Mouse (Mus musculus) large intestine, adult 2 months (tissue): Measurements from ENCODE around the gene Top2a. TPM values are rescaled to one million over a fixed set of nuclear protein-coding genes. Genes with fewer than 3 reads are reported as not detected.

Source experiments
- DNase-seq: peaks from one replicate; pipeline ENCODE4 v3.0.0-alpha.2; 2012; ENCODE audit warnings: low read depth, low spot score
- WGBS: fragments of 180-500 bp; shearing (Covaris S2); methylation state at CpG from one replicate; pipeline ENCODE4 v1.1.7; 2018; 5-methylcytosine and 5-hydroxymethylcytosine counted together
- polyA plus RNA-seq: library from polyadenylated mRNA; depleted of rRNA; stranded (reverse); fragments of >200 nt; gene quantifications from 2 replicates; pipeline ENCODE4 v1.2.3, GENCODE M21; 2012

The Top2a gene
- polyA plus RNA-seq, 1 experiment = 25.6 TPM

DNA sequence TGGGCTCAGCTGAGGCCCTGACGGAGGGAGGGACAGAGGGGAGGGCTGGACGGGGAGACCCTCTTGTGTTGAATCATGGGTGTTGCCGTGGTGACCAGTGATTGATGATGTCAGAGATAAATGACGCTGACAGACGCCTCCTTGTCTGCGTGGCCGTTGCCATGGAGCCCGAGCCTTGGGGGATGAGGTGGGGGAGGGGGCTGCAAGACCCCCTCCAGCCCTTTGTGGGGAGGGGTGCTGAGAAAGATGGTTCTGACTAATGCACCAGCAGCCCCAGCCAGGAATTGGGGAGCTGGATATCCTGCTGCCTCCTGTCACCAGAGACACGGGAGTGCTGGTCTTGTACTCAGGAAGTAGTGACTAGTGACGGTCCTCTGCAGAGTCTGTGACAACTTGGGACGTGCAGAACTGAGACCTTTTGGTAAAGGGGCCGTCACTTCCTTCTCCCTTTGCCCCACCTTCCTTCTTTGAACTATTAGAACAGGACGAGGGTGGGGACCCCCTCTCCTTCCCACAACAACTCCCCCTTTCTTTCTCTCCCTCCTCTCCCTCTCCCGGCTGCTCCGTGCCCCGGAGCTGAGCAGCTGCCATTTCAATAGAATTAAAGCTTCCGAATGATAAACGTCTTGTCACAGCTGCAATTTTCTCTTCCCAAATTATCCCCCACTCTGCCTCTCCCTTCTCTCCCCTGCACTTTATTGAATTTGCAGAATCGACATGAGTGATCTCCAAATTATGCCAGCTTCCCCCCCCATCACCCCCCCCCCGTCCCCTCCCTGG, 55.1 kb downstream of the Top2a start:
- 68% methylated on average over 20 of the region's 20 CpGs for WGBS
- no peak for DNase-seq

DNA sequence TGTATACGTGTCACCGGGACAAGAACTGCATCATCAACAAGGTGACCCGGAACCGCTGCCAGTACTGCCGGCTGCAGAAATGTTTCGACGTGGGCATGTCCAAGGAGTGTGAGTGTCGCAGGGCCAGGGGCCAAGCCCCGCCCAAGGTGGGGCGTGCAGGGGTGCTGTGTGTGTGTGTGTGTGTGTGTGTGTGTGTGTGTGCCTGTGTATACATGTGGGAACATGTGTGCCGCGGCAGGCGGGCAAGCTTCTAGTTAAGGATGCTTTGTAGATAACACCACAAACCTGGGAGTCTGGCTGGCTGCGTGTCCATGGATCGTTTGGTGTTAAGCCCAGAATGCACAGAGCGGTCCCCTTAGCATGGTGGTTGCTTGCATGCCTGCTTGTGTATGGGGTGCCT, 55.9 kb downstream of the Top2a start:
- 62% methylated on average over 16 of the region's 16 CpGs for WGBS
- no peak for DNase-seq

DNA sequence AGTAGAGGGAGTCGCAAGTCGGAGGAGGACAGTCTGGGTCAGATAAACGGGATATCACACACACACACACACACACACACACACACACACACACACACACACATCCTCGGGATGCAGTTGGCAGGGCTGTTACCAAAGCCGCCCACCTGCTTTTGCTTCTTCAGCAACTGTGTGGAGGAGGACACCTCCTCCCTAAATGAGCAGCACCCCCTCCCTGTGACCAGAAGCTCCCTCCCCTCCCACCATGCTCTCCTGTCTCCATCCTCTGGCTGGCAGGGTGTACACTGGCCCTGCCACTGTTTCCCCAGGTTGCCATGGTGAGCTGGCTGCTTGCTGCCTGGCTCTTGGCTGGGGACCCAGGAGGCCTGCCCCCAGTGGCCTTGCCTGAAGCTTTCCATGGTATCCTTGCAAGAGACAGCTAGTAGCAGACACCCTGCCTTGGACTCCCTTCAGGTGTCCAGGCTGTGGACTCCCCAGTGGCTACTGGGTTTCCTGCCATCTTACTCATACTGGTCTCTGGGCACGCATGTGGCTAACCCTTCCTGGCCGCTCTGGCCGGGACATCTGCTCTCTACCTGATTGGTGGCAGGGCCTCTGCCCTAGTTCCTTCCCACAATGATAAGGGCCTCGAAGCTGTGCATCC, 57.4 kb downstream of the Top2a start:
- WGBS = 58% methylated on average over 9 of the region's 9 CpGs
- no peak for DNase-seq

DNA sequence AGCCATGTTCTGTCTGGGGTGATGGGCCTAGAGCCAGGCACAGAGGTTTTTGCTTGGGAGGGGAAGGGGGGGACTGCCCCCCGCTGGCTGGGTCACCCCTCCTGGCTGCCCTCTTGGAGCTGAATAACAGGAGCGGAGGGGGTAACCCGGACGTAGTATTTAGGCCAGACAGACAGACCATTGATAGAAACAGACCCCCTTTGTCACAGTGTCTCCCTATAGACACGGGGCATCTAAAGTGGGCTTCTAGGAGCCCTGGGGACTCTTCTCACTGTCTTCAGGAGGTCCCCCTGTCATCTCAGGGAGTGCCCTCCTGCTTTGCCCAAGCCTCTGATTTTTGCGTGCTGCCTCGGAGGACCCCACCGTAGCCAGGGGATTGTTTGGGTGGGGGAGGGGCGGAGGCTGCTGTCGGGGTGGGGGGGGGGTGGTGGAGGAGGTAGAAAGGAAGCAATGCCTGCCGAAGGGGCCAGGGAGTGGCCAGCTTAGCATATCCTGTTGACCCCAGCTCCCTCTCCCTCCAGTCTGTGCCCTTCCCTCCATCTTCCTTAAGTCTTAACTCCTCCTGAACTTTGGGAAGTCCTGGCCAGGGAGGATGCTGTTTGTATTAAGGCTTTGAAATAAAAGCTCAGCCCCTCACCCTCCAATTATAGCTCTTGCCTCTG, 58.4 kb downstream of the Top2a start:
- 35% methylated on average over 11 of the region's 11 CpGs for WGBS
- no peak for DNase-seq

DNA sequence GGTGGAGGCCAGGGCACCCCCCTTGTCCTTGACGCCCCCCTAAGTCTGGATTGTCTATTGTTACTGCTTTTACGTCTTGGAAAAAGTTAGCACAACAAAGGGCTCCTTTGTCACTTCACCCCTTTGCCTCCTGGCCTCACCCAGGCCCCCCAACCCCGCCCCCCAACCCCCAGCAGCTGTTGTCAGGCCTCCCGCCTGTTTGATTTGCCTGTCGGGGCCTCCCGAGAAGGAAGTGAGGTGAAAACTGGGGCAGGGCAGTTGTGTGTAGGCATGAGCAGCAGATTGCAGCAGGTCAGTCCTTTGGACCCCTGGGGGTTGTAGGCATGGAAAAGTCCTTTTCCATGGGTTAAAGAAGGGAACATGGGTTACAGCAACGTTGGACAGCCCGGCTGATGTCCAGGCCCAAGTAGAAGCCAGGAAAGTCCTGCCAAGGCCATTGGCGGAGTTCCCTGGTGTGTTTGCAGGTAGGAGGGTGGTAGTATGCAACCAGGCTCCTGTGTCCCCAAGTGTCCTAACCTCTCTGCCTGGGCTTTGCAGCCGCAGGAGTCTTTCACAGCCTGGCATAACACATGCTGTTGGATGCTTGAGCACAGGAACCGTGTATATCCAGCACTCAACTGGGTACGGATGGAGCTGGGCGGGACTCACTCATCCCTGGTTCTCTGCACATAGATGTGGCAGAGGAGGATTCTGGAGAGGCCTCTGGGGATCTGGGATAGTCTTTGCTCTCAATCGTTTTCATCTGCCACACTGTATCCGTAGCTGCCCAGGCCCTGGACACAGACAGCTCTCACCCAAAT, 59.2 kb downstream of the Top2a start:
- no peak for DNase-seq
- WGBS = 19% methylated on average over 15 of the region's 15 CpGs

DNA sequence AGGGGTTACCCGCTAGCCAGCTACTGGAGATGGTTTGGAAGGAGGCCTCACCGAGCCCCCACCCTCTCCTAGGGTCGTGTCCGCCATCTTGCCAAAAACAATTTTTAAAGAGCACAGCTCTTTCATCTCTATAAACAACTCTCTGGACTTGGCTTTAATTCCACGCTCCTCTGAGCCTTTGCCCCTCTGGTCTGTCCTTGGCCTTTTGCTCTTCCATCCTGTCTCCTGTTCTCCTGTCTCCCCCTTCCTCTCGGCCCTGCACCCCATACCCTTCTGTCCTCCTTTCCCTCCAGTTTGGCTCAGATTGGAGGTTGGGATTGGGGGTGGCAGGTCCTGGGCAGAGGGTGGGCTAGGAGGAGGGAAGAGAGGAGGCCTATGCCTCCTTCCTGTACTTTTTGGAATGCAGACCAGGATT, 59.8 kb downstream of the Top2a start:
- 6% methylated on average over 6 of the region's 6 CpGs for WGBS
- no peak for DNase-seq

DNA sequence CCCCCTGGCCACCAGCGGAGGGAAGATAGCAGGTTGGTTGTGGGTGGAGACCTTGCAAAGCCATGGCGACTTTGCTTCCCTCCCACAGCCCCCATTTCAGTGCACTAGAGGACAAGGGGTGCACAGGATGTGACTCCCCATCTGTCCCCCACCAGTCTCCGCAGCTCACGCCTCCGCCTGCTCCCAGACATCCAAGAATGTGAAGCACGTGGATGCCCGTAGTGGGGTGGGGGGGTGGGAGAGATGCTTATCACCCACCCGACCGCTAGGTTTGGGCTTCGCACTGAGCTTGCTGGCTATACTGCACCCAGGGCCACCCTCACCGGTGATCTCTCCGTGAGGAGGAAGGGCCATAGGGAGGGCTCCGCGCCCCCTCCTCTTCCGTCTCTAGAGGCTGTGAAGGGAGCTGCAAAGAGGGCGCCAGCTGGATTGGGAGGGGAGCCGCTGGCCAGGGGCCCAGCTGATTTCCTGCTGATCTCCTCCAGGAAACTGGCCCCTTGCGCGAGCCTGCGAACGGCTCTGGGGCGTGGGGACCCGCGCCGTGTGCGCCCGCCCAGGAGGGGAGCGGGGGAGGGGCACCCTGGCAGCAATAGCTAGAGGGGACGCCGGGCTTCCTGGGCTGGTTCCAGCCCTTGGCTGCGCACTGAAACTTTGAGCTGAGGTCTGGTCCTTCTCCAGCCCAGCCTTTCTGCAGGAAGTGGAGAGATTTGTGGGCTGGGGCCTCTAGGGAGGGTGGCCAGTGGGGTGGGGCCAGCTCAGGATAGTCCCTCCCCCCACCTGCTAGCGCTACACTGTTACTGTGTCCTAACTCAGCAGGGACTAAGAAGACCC, 60.6 kb downstream of the Top2a start:
- no peak for DNase-seq
- 1% methylated on average over 32 of the region's 32 CpGs for WGBS

DNA sequence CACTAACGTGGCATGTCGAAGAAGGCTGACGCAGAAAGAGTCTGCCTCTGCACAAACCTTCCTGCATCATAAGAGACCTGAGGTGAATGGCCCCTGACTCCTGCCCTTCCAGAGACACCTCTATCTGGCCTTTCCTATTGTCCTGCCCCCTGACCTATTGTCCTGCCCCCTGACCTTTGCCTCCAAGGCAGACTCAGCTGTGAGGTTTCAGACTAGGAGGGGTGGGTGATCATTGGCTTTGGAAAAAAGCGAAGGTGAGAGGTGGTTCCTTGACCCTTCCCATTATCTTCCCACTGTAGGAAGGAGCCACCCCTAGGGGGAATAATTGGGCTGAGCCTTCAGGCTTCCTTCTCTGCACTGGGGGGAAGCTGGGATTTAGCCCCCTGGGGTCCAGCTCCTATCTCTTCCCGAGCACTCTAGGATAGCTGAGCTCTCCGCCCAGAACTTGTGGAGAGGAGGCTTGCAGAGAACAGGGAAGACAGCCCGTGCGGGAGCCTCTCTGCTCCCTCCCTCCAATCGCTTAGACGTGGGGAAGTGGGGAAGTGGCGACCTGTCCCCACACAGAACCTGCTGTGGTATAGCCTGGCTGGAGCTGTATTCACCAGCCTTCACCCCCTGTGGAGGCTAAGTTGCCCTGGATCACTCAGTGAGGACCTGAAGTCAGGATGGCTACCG, 61.4 kb downstream of the Top2a start:
- no peak for DNase-seq
- WGBS = 16% methylated on average over 12 of the region's 12 CpGs

DNA sequence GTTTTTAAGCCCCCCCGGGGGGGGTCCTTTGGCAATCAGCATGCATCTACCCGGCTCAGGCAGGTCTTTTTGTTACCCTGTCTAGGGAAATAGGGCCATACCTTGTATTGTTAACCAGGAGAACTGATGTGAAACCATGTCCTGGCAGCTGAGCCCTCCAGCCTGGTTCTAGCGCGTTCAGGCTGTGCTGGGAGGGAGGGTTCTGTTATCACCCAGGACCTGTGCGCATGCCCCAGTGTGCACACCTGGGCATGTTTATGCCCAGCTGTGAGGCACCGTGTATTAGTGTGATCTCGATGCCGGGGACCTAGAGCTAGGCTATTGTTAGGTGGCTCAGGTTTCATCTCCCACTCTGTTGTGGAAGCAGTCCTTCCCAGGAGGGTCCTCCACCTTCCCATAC, 62.2 kb downstream of the Top2a start:
- WGBS = 9% methylated on average over 8 of the region's 8 CpGs
- DNase-seq = no peak

DNA sequence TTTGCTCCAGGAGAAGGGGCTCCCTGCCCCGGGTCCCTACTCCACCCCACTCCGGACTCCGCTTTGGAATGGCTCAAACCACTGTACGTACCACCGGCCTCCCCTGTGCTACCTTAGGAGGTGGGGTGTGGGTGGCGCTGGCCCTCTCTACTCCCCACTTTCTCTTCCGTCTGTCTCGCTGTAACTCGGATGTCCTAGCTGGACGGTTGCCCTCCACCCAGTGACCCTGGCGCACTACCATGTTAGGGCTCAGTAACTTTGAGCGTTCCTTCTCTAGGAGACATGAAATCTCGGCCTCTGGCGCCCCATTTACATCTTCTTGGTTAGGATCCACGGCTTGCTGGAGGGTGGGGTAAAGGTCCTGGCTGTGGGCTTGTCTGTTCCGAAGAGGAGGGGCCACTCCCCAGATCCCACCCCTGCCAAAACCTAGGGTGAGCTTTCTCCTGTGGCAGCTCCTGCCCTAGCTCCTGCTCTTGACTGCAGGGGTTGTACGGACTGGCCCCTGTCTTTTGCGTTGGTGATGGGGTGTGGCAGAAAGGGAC, 62.9 kb downstream of the Top2a start:
- DNase-seq = no peak
- WGBS = 2% methylated on average over 18 of the region's 18 CpGs

DNA sequence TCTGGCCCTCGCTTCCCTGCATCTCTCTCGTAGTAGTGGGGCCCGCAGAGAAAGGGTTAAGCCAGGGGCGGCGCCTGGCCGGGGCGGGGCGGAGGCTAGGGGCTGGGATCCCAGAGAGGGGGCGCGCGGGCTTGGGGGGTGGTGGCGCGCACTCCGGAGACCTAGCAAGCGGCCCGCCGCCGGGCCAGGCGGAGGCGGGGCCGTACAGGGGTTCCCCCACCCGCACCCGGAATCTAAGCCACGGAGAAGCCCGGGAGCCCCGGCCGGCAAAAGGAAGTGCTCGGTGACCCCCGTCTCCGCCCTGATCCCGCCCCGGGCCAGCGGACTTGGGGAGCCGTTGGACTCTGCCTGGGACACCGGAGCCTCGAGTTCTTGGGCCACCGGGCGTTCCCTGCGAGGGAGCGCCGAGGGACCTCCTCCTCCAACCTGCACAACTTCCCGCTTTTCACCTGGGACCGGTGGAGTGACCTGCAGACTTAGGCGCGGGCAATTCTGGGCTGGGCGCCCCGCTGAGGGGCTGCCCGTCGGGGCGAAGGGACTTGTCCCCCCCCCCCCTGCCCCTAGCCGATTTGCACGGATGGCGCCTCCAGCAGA, 63.6 kb downstream of the Top2a start:
- 2% methylated on average over 53 of the region's 53 CpGs for WGBS
- DNase-seq = no peak

DNA sequence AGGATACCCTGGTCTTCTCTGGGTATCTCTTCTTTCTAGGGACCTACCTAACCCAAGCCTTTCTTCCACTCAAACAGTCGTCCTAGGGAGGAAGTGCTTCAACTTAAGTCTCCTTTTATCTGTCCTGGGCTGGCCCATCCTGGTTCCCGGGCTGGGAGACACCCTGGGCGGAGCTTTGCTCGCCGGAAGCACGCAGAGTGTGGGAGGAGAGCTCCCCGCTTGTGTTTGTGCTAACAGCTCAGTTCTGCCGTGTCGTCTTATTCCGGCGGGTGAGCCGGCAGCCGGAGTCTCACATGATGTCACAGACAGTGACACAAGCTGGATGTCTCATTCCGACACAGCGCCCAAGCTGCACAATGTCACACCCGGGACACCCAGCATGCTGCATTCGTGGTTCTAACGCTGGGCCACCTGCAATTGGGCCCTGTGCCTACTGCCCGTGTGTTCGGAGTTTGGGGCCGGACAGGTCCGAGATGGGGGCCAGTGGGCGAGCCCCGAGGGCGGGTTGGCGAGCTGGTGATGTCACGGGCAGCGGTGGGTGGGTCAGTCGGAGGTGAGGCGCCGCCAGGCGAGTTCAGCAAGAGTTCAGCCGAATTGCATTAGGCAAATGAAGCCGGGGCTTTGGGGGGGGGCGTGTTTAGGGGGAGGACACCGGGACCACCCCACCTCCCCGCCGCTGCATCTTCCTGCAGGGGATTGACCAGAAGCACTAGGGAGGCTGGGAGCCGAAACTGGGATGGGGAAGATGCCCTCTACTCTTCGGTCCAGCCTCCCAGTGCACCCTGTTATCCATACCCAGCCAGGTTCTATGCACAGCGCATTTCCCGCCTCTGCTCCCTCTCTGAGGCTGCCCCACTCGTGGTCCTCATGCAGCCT, 64.3 kb downstream of the Top2a start:
- WGBS = 1% methylated on average over 42 of the region's 43 CpGs

DNA sequence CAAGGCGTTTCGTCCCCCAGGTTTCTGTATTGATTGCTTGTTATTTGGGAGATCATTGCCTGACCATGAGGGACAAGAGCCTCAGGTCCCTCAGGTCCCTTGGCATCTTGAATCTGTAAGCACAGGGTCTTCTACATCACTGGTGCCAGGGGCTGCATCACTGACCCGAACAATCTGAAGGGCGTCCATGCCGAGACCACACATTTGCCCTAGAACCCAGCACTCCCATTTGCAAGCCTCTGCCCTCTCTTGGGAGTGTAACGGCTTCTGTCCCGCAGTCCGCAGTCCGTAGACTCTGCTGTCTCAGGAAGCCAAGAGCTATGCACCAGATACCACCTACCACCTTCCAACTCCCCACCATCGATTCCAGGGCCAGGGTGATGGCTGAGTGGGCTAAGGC, 67.6 kb downstream of the Top2a start:
- no peak for DNase-seq
- 76% methylated on average over 10 of the region's 10 CpGs for WGBS

More for the DNA sequence above, 64.3 kb downstream of the Top2a start:
- no peak for DNase-seq

DNA sequence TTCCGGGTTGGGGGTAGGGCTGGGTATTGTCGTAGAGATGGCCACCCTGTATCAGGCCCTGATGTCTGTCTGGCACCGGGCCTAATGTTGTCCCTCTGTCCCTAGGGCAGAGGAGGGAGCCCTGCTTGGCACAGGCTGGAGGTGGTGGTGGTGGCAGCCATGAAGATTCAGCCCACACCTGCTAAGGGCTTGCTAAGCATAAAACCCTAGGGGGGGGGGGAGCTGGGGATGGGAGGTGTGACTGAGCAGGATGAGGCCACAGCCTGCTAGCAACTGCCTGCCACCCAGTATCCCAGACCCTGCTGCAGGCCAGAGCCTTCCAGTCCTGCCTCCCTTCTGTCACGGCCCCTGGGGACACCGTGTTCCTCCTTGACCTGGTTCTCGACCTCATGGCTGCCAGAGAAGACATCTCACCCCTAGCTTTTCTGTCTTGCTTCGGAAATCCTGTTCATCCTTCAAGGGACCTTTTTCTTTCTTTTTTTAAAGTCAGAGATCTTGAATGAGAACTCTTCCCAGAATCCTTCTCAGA, 68.2 kb downstream of the Top2a start:
- WGBS = 38% methylated on average over 7 of the region's 7 CpGs
- no peak for DNase-seq

DNA sequence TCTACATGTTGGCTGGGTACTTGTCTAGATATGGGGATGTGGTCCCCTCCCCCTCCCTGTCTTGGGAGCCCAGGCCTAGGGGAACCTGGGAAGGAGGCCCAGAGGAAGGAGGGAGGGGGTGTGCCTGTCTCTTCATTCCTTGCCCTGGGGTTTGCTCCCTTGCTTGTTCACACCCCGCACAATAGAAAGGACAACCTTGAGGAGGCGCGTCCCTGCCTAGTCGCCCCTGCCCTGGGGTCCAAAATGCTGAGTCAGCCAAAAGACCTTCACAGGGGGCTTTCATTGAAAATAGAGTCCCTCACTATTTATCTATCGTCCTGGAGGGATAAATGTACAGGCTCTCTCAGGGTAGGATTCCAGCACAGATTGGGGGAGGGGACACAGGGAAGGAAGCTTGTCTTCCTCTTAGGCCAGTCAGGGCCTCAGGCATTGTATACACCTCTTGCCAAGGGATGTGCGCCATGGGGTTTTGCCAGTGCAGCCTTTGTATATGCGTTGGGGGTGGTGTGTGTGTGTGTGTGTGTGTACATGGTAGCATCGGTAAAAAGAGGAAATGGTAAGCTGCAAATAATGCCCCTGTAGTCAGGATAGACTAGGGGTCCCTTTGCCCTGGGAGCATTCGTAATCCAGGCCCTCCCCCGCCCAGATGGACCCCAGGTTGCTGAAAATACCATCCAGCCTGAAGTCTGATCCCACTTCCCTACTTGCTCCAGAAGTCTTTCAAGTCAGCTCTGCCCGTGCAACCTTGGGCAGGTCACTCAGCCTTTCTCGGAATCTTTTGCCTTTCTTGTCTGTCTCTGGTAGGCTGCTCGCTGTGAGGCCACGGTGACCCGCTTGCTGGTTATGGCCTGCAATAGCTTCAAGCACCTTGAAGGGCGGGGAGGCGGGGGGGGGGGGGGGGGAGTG, 68.9 kb downstream of the Top2a start:
- 42% methylated on average over 17 of the region's 17 CpGs for WGBS
- DNase-seq = no peak

DNA sequence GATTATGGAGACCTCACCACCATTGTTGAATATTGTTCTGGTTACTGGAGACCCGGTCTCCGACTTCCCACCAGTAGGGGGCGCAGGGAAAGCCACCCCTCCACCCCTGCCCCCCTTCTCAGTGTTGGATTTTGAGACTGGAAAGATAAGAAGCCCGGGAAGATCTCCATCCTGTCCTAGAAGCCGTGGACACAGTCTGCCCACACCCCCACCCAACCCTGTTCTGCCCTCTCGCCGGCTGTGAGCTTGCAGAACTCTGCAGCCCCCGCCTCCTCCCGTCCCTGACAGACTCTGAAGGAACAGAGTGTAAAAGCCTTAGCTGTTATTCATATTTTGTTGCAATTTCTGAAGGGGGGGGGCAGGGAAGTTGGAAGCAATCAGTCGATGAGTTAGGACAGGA, 69.6 kb downstream of the Top2a start:
- DNase-seq = no peak
- 24% methylated on average over 10 of the region's 10 CpGs for WGBS
